Mouse (Mus musculus) E14TG2a.4 (cell line): ENCODE measurements around the gene Olfr710.
"Not testable (repeated sequence)": the region's sequence is repeated elsewhere in the genome, so short reads cannot be mapped to it uniquely, and the experiment has no call there.

ENCODE experiments used
- H3K27me3 ChIP-seq: 2 replicates; pipeline ENCODE4 v1.6.1; 2014; ENCODE audit warnings: low read length, control low read depth; ENCODE audit not compliant: insufficient read depth
- H3K36me3 ChIP-seq: 2 replicates; pipeline ENCODE4 v1.6.1; 2014; ENCODE audit warnings: low read length, control low read depth; ENCODE audit not compliant: insufficient read depth
- H3K4me1 ChIP-seq: replicated peaks from 2 replicates; pipeline ENCODE4 v1.6.1; 2014; ENCODE audit warnings: low read depth, low read length, control low read depth
- H3K4me3 ChIP-seq: replicated peaks from 2 replicates; pipeline ENCODE4 v1.5.1; 2014; ENCODE audit warnings: mild to moderate bottlenecking, low read length
- H3K9me3 ChIP-seq: 2 replicates; pipeline ENCODE4 v1.6.1; 2014; ENCODE audit warnings: low read length, control low read depth
- CTCF ChIP-seq: conservative IDR thresholded peaks from 2 replicates; pipeline ENCODE4 v1.5.1; 2014; ENCODE audit warnings: low read length
- NANOG ChIP-seq: IDR thresholded peaks from 2 replicates; pipeline ENCODE4 v1.6.1; 2014; ENCODE audit warnings: borderline replicate concordance, low read length, mixed read lengths
- POU5F1 ChIP-seq: IDR thresholded peaks from 2 replicates; pipeline ENCODE4 v1.6.1; 2014; ENCODE audit warnings: low read length, borderline replicate concordance

Olfr710 gene

DNA sequence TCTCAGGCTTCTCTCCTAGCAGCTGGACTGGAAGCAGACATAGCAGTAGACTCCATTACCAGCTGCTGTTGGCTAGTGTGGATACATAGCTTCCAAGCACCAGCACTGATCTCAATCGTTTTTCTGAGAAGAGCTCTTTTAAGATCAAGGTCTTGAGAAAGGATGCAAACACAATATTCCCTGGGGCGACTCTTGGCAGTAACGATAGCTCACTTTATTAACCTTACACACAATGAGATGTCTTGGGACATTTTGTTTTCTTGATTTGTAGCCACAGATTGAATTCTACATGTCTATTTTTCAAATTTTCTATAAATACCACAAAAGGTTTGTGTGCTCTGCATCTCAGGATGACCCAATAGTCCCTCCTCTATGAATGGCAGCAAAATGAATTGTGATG lies at the start of gene Olfr710:
TSS of gene Olfr710 (minus strand) at position 101 of the 400 bp plus-strand sequence.
- no peaks in the 10 kb centered on the region for H3K36me3 ChIP-seq
- H3K27me3 ChIP-seq: no peaks in the 10 kb centered on the region
- H3K4me1 ChIP-seq: no peaks in the 10 kb centered on the region
- TF ChIP-seq POU5F1: no peak
- TF ChIP-seq NANOG: no peak
- TF ChIP-seq CTCF: no peak
- H3K4me3 ChIP-seq: no peak within 1 kb of the TSS
- H3K9me3 ChIP-seq: no peaks in the 10 kb centered on the region

- Histone ChIP-seq H3K9me3 (no peaks in the 10 kb centered on the region), H3K4me3 (peak overlapping the region; percentile 69), H3K36me3 (no peaks in the 10 kb centered on the region), H3K27me3 (no peaks in the 10 kb centered on the region), H3K4me1 (0 out of 2 replicates have a peak, but pooled peaks cover 5% of the 10 kb centered on the region)
- TF ChIP-seq POU5F1: no peak
- TF ChIP-seq CTCF: no peak
- no peak for TF ChIP-seq NANOG
These were observed 37.1 kb upstream of the Olfr710 start for GRCm38 (mm10) chr7:106985236-106985635.

GRCm38 (mm10) chr7:106975353-106975752 lies 27.2 kb upstream of the Olfr710 start, which contains the start of gene Olfr711:
Olfr711 (minus strand) TSS chr7:106975453.
- Histone ChIP-seq H3K36me3 (no peaks in the 10 kb centered on the region), H3K9me3 (peaks cover 6% of the 10 kb centered on the region; the same call in 1 of the 2 replicates), H3K27me3 (no peaks in the 10 kb centered on the region), H3K4me3 (no peak within 1 kb of the TSS), H3K4me1 (no peaks in the 10 kb centered on the region)
- TF ChIP-seq CTCF (no peak), NANOG (no peak), POU5F1 (no peak)

GRCm38 (mm10) chr7:106967503-106967902 lies 19.4 kb upstream of the Olfr710 start:
- not testable (repeated sequence) for H3K4me3 ChIP-seq, H3K36me3 ChIP-seq, H3K27me3 ChIP-seq, H3K9me3 ChIP-seq, H3K4me1 ChIP-seq
- TF ChIP-seq CTCF: peak; percentile 12; the same call in 1 of the 2 replicates

GRCm38 (mm10) chr7:106963837-106964236 lies 15.7 kb upstream of the Olfr710 start, which contains the start of gene Olfr6:
Olfr6 (minus strand) TSS chr7:106963937.
- no peaks in the 10 kb centered on the region for H3K36me3 ChIP-seq
- H3K4me3 ChIP-seq: no peak within 1 kb of the TSS
- H3K4me1 ChIP-seq: no peaks in the 10 kb centered on the region
- no peaks in the 10 kb centered on the region for H3K9me3 ChIP-seq
- H3K27me3 ChIP-seq: no peaks in the 10 kb centered on the region
- TF ChIP-seq NANOG (no peak), CTCF (no peak), POU5F1 (no peak)

GRCm38 (mm10) chr7:106932119-106932518 lies 16.0 kb downstream of the Olfr710 start, which contains the start of gene Olfr709-ps1:
Olfr709-ps1 (minus strand) TSS chr7:106932219.
- H3K4me1 ChIP-seq: no peaks in the 10 kb centered on the region
- H3K36me3 ChIP-seq: no peaks in the 10 kb centered on the region
- no peak within 1 kb of the TSS for H3K4me3 ChIP-seq
- no peaks in the 10 kb centered on the region for H3K9me3 ChIP-seq
- no peak for TF ChIP-seq NANOG
- no peak for TF ChIP-seq CTCF
- no peak for TF ChIP-seq POU5F1
- no peaks in the 10 kb centered on the region for H3K27me3 ChIP-seq

DNA sequence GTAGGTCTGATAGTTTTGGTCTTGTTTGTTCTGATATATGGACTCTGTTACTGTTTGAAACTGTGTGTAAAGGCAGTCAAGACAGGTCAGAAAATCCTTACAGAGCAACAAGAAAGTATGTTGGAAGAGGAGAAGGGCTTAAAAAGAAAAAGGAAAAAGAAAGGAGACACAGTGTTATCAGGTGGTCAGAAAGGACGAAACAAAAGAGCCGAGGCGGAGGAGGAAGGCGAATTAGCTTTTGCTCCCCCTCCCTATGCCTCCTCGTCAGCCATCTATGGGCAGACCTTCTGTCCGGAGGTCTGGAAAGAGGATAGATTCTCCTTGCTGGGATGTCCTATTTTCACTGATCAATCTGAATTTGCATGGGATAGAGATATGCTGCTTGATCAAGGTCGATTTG lies 27.2 kb downstream of the Olfr710 start:
- H3K27me3 ChIP-seq, H3K36me3 ChIP-seq, H3K4me1 ChIP-seq, H3K9me3 ChIP-seq, H3K4me3 ChIP-seq: not testable (repeated sequence)

GRCm38 (mm10) chr7:106907676-106908075 lies 40.4 kb downstream of the Olfr710 start, which contains the start of gene Olfr1532-ps1:
Olfr1532-ps1 (plus strand) TSS chr7:106908001.
- no peaks in the 10 kb centered on the region for H3K27me3 ChIP-seq
- no peaks in the 10 kb centered on the region for H3K9me3 ChIP-seq

DNA sequence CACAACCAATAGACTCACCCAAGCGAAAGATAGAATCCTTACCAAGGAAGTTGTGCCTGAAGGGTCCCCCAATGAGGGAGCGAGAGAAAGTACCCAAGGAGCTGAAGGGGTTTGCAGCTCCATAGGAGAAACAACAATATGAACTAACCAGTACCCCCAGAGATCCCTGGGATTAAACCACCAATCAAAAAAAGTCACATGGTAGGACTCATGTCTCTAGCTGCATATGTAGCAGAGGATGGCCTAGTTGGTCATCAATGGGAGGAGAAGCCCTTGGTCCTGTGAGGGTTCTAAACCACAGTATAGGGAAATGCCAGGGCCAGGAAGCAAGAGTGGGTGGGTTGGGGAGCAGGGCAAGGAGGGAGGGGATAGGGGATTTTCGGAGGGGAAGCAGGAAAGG lies 47.0 kb downstream of the Olfr710 start, which contains the start of gene Olfr707:
TSS of gene Olfr707 (minus strand) at position 101 of the 400 bp plus-strand sequence.
- H3K4me1 ChIP-seq, H3K4me3 ChIP-seq, H3K27me3 ChIP-seq, H3K36me3 ChIP-seq, H3K9me3 ChIP-seq: not testable (repeated sequence)

More at GRCm38 (mm10) chr7:106907676-106908075, 40.4 kb downstream of the Olfr710 start, which contains the start of gene Olfr1532-ps1:
- no peaks in the 10 kb centered on the region for H3K36me3 ChIP-seq
- no peaks in the 10 kb centered on the region for H3K4me1 ChIP-seq
- TF ChIP-seq CTCF: no peak
- no peak for TF ChIP-seq NANOG
- no peak for TF ChIP-seq POU5F1
- H3K4me3 ChIP-seq: no peak within 1 kb of the TSS
